17 mouse cellular contexts compared by ENCODE assay signal in genomic region chr10:82913238-82913637, GRCm38 (mm10).
"Had no signal": no experiment of that assay in that cellular context is flagged by ENCODE, and none has a peak within 500 bp of the region (broad histone marks: within the 10 kb centered on the region; RNA-seq: fewer than 3 reads in every experiment).

No protein-coding gene starts in this region.

- H3K4me2 ChIP-seq: limb, embryonic 15.5 days; lung, embryonic 14.5 days; neural tube, embryonic 15.5 days had no signal

- DNase-seq: kidney, adult 9 months; kidney, postnatal 36 days; layer of hippocampus, postnatal 36 days; lung, embryonic 14.5 days; lung, postnatal 14 days; midbrain, embryonic 14.5 days; retina, postnatal 1 day; right cerebral cortex, postnatal 4 days; spleen, adult 18-20 months; thymus, adult 18-20 months; thymus, postnatal 14 days had no signal

- H3K36me3 ChIP-seq: limb, embryonic 15.5 days; neural tube, embryonic 15.5 days had no signal

- ATAC-seq: intestine, postnatal 0 days had no signal

- H3K9me3 ChIP-seq: limb, embryonic 15.5 days; neural tube, embryonic 15.5 days had no signal

- H3K27ac ChIP-seq: kidney, postnatal 0 days; layer of hippocampus, adult 2 months; limb, embryonic 15.5 days; neural tube, embryonic 15.5 days had no signal

- H3K27me3 ChIP-seq: neural tube, embryonic 15.5 days had no signal

- H3K9ac ChIP-seq: limb, embryonic 15.5 days; lung, embryonic 14.5 days; neural tube, embryonic 15.5 days had no signal

- H3K4me3 ChIP-seq: layer of hippocampus, adult 2 months; limb, embryonic 15.5 days; myocyte; neural tube, embryonic 15.5 days had no signal
